Mouse (Mus musculus): ENCODE results near the gene Mgea5.

GRCm38 (mm10) chr19:45731658-45732057 is 52.0 kb downstream of the Mgea5 start:
- TF ChIP-seq CTCF (conservative IDR thresholded peaks at IDR 0.05 in 1 of 2, IDR thresholded peaks at IDR 0.05 in 1 of 2; ENCODE audit: low read depth in 2 of 2, low read length in 2 of 2) (no peak), POLR2A (IDR thresholded peaks at IDR 0.05; ENCODE audit: low read depth, low read length) (no peak), EP300 (IDR thresholded peaks at IDR 0.05; ENCODE audit: low read length) (no peak), SMC3 (IDR thresholded peaks at IDR 0.05; ENCODE audit: low read depth, low read length) (no peak)

Data from CH12.LX (cell line).